Mouse (Mus musculus) bone marrow, adult 2 months (tissue): ENCODE data around the gene Cdca7l.

Experiments
- CTCF ChIP-seq: fragments of 200-500 bp; IDR thresholded peaks from 2 replicates; pipeline ENCODE4 v1.5.1; 2011; ENCODE audit warnings: low read length, control low read depth; ENCODE audit not compliant: control insufficient read depth, insufficient read depth
- POLR2A ChIP-seq: fragments of 200-500 bp; IDR thresholded peaks from 2 replicates; pipeline ENCODE4 v1.6.1; 2011; ENCODE audit warnings: low read depth, mild to moderate bottlenecking, control low read depth, low read length, borderline replicate concordance; ENCODE audit not compliant: control insufficient read depth

DNA sequence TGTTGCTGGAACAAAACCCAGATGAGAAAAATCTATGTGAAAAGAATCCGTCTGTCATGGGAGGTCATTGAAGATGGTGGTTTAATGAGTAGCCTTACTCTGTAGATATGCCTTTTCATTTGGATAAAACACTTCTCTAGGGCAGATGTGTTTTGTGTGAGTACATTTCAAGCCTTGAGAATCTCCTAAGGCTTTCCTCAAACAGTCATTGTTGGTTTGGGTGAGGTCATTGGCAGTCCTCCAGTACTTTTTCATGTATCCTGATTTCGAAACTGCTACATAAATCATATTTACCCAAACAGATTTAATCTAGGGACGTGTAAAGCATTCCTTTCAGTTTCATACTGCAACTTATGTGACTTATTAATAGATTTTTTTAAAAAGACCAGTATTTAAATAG lies 24.3 kb downstream of the Cdca7l start:
- TF ChIP-seq CTCF: no peak
- TF ChIP-seq POLR2A: no peak
